Mouse (Mus musculus): ENCODE measurements around the gene Slc6a12. TPM values are rescaled to one million over a fixed set of nuclear protein-coding genes. Genes with fewer than 3 reads are reported as not detected.

Slc6a12 gene
- not detected for polyA plus RNA-seq (2017; shearing (Covaris generic))

DNA sequence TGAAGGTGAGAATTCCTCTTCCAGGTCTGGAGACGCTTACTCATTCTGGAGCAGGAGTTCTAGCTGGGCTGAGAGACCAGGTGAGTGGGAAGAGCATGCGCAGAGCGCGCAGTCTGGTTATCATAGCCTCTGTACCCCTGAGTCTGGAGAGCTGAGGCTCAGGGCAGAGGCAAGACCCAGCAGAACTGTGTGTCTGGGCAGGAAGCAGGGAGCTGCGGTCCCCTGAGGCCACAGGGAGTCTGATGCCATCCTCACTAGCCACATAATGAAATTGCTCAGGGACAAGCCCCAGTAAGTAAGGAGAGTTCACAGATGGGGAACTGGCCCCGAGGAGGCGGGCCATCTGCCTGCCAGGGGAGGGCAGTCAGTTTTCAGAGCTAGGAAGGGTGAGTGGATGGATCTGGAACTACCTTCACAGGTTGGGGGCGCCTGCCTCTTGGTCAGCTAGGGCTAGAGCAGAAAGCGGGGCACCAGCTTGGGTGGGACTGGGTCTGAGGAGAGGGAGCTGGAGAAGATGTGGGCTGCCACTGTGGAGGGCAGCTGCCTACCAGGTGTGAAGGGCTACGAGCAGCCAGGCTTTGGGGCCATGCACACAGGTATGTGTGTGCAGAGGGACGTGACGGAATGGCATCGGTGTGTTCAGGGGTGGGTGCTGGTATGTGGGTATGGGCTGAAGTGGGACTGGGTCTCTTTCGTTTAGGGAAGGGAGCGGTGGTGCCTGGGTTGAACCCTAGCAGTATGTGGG, at the start of gene Slc6a12:
Gene Slc6a12 (plus strand): TSS at position 51 of the 745 bp plus-strand sequence.

GRCm38 (mm10) chr6:121299954-121300353, 42.9 kb upstream of the Slc6a12 start, which contains the start of gene Slc6a13:
Slc6a13 (plus strand) TSS chr6:121300227.

Other genes starting within 250 kb of the Slc6a12 start
- gene Mical3, start 212.1 kb upstream of the Slc6a12 start, polyA plus RNA-seq (2017; shearing (Covaris generic)): 8.3 TPM
- gene Pex26, start 159.4 kb upstream of the Slc6a12 start, polyA plus RNA-seq (2017; shearing (Covaris generic)): 11.5 TPM
- gene Tuba8, start 132.4 kb upstream of the Slc6a12 start, polyA plus RNA-seq (2017; shearing (Covaris generic)): 0.24 TPM
- gene Usp18, start 97.2 kb upstream of the Slc6a12 start, polyA plus RNA-seq (2017; shearing (Covaris generic)): 85.5 TPM
- 0.17 TPM for gene Slc6a13, start 42.8 kb upstream of the Slc6a12 start, polyA plus RNA-seq (2017; shearing (Covaris generic))
- gene Iqsec3, start 130.6 kb downstream of the Slc6a12 start, polyA plus RNA-seq (2017; shearing (Covaris generic)): not detected